Mouse (Mus musculus) kidney, postnatal 25 days (tissue): ENCODE data around the gene Tmem239.
"Not testable (repeated sequence)": the region's sequence is repeated elsewhere in the genome, so short reads cannot be mapped to it uniquely, and the experiment has no call there.

Experiments used
- DNase-seq, 2 experiments: peaks; one replicate each; pipeline ENCODE4 v3.0.0; 2021; ENCODE audit warnings: mixed read lengths in 2 of 2

Gene Tmem239

GRCm38 (mm10) chr2:130406178-130406577 lies at the start of gene Tmem239:
Tmem239 (plus strand) TSS chr2:130406478.
- DNase-seq, result no peak

GRCm38 (mm10) chr2:130357551-130357950 lies 48.7 kb upstream of the Tmem239 start:
- DNase-seq, result no peak

- DNase-seq, result no peak
Observed at GRCm38 (mm10) chr2:130358852-130359251, 47.4 kb upstream of the Tmem239 start.

- DNase-seq, result peak; percentile 62
Observed at GRCm38 (mm10) chr2:130362511-130363026, 43.7 kb upstream of the Tmem239 start.

- peak in 1 of 2 experiments; percentile 38 for DNase-seq
Observed at GRCm38 (mm10) chr2:130365211-130366094, 40.8 kb upstream of the Tmem239 start.

GRCm38 (mm10) chr2:130367386-130367785 lies 38.9 kb upstream of the Tmem239 start:
- DNase-seq, result no peak

GRCm38 (mm10) chr2:130373026-130373425 lies 33.3 kb upstream of the Tmem239 start:
- not testable (repeated sequence) for DNase-seq

GRCm38 (mm10) chr2:130374951-130375350 lies 31.3 kb upstream of the Tmem239 start:
- DNase-seq, result no peak

GRCm38 (mm10) chr2:130383205-130383604 lies 23.1 kb upstream of the Tmem239 start:
- no peak for DNase-seq

- DNase-seq, result no peak
Observed at GRCm38 (mm10) chr2:130383895-130384294, 22.4 kb upstream of the Tmem239 start.

- DNase-seq, result no peak
Observed at GRCm38 (mm10) chr2:130386212-130386611, 20.1 kb upstream of the Tmem239 start.

GRCm38 (mm10) chr2:130388796-130389195 lies 17.5 kb upstream of the Tmem239 start:
- DNase-seq, result no peak

- DNase-seq, result no peak
Observed at GRCm38 (mm10) chr2:130390993-130391625, 15.2 kb upstream of the Tmem239 start.

- no peak for DNase-seq
Observed at GRCm38 (mm10) chr2:130392836-130393235, 13.4 kb upstream of the Tmem239 start.

- DNase-seq, result no peak
Observed at GRCm38 (mm10) chr2:130395696-130396095, 10.6 kb upstream of the Tmem239 start.

GRCm38 (mm10) chr2:130397186-130397985 lies 8.9 kb upstream of the Tmem239 start, which contains the start of gene Cpxm1:
Cpxm1 (minus strand) TSS chr2:130397574.
- peak; percentile 24 to 53 for DNase-seq

- no peak for DNase-seq
Observed at GRCm38 (mm10) chr2:130398091-130398490, 8.2 kb upstream of the Tmem239 start.

- DNase-seq, result no peak
Observed at GRCm38 (mm10) chr2:130400046-130400445, 6.2 kb upstream of the Tmem239 start.

- DNase-seq, result no peak
Observed at GRCm38 (mm10) chr2:130401891-130402290, 4.4 kb upstream of the Tmem239 start.

GRCm38 (mm10) chr2:130404939-130405338 lies 1.3 kb upstream of the Tmem239 start, which contains the start of the genes Gm28372 and 1700020A23Rik:
Gm28372 (plus strand) TSS chr2:130405239.
1700020A23Rik (plus strand) TSS chr2:130405259.
- no peak for DNase-seq

- DNase-seq, result no peak
Observed at GRCm38 (mm10) chr2:130408194-130408593, 1.9 kb downstream of the Tmem239 start.
